Mouse (Mus musculus) myocyte (in vitro differentiated cells): ENCODE data around the gene Hagh. TPM values are rescaled to one million over a fixed set of nuclear protein-coding genes. Genes with fewer than 3 reads are reported as not detected.

ENCODE experiments used
- H3K27me3 ChIP-seq: one replicate; pipeline ENCODE4 v1.6.1; 2011; ENCODE audit not compliant: control insufficient read depth, insufficient read depth, insufficient read length
- H3K36me3 ChIP-seq: one replicate; pipeline ENCODE4 v1.6.1; 2011; ENCODE audit not compliant: control insufficient read depth, insufficient read depth
- H3K4me2 ChIP-seq: one replicate; pipeline ENCODE4 v1.6.1; 2011; ENCODE audit warnings: low read depth, control low read depth
- H3K4me3 ChIP-seq: one replicate; pipeline ENCODE4 v1.5.1; 2011; ENCODE audit warnings: mild to moderate bottlenecking, control low read depth, moderate library complexity
- H3K79me2 ChIP-seq: one replicate; pipeline ENCODE4 v1.6.1; 2011; ENCODE audit not compliant: control insufficient read depth, insufficient read depth
- H3ac ChIP-seq: one replicate; pipeline ENCODE4 v1.6.1; 2011; ENCODE audit not compliant: control insufficient read depth, insufficient read length
- CEBPB ChIP-seq: IDR thresholded peaks from 2 replicates; pipeline ENCODE4 v1.6.1; 2011; ENCODE audit warnings: mild to moderate bottlenecking, moderate library complexity; ENCODE audit not compliant: poor library complexity, insufficient read depth, severe bottlenecking
- E2F4 ChIP-seq: IDR thresholded peaks from one replicate; pipeline ENCODE4 v1.6.1; 2011; ENCODE audit warnings: mild to moderate bottlenecking, control low read depth, moderate library complexity; ENCODE audit not compliant: insufficient read depth
- MAX ChIP-seq: IDR thresholded peaks from one replicate; pipeline ENCODE4 v1.6.1; 2011; ENCODE audit warnings: low read depth, mild to moderate bottlenecking, control low read depth
- MYOD1 ChIP-seq, 3 experiments: IDR thresholded peaks; one replicate each; pipeline ENCODE4 v1.6.1; 2011; ENCODE audit warnings: control low read depth in 2 of 3, low read depth in 2 of 3, mild to moderate bottlenecking in 2 of 3, moderate library complexity in 1 of 3; ENCODE audit not compliant: insufficient read length in 2 of 3, control insufficient read depth in 1 of 3
- MYOG ChIP-seq, 3 experiments: IDR thresholded peaks; one replicate each; pipeline ENCODE4 v1.6.1; 2011; ENCODE audit warnings: control low read depth in 2 of 3, low read depth in 2 of 3, mild to moderate bottlenecking in 2 of 3; ENCODE audit not compliant: insufficient read length in 2 of 3, control insufficient read depth in 1 of 3, insufficient read depth in 1 of 3
- POLR2A ChIP-seq: IDR thresholded peaks from one replicate; pipeline ENCODE4 v1.6.1; 2011; ENCODE audit warnings: low read depth, mild to moderate bottlenecking, control low read depth, moderate library complexity; ENCODE audit not compliant: insufficient read length
- POLR2AphosphoS2 ChIP-seq: IDR thresholded peaks from one replicate; pipeline ENCODE4 v1.6.1; 2011; ENCODE audit warnings: low read depth, control low read depth; ENCODE audit not compliant: insufficient read length
- REST ChIP-seq: IDR thresholded peaks from one replicate; pipeline ENCODE4 v1.6.1; 2011; ENCODE audit warnings: mild to moderate bottlenecking, control low read depth, moderate library complexity; ENCODE audit not compliant: insufficient read depth, insufficient read length
- SRF ChIP-seq: IDR thresholded peaks from one replicate; pipeline ENCODE4 v1.6.1; 2011; ENCODE audit warnings: low read depth; ENCODE audit not compliant: control insufficient read depth, insufficient read length
- TCF12 ChIP-seq: IDR thresholded peaks from one replicate; pipeline ENCODE4 v1.6.1; 2011; ENCODE audit warnings: mild to moderate bottlenecking, control low read depth; ENCODE audit not compliant: poor library complexity, insufficient read depth, severe bottlenecking
- TCF3 ChIP-seq: IDR thresholded peaks from one replicate; pipeline ENCODE4 v1.6.1; 2011; ENCODE audit warnings: low read depth, control low read depth; ENCODE audit not compliant: insufficient read length
- USF1 ChIP-seq: IDR thresholded peaks from one replicate; pipeline ENCODE4 v1.6.1; 2011; ENCODE audit warnings: low read depth, mild to moderate bottlenecking, control low read depth, moderate library complexity
- polyA plus RNA-seq: library from polyadenylated mRNA; unstranded; fragments of >200 nt; fragmentation: generic; extraction: Trizol; gene quantifications from one replicate; pipeline ENCODE4 v1.2.1, GENCODE M21; 2012; ENCODE audit warnings: missing spikeins

Gene Hagh
- polyA plus RNA-seq, 1 experiment, result 58.3 TPM

GRCm38 (mm10) chr17:24874989-24875388 is 35.0 kb downstream of the Hagh start:
- no peak overlapping the region for H3K4me2 ChIP-seq
- H3K27me3 ChIP-seq, result peaks cover 5% of the 10 kb centered on the region
- H3K36me3 ChIP-seq, result no peaks in the 10 kb centered on the region
- H3K79me2 ChIP-seq, result no peaks in the 10 kb centered on the region
- TF ChIP-seq SRF (no peak), MYOG (IDR thresholded peaks at IDR 0.05; ENCODE audit: control insufficient read depth in 1 of 3, insufficient read depth in 1 of 3, insufficient read length in 2 of 3, low read depth in 2 of 3) (no peak), TCF12 (no peak), TCF3 (no peak)
- no peak overlapping the region for H3ac ChIP-seq
- no peak overlapping the region for H3K4me3 ChIP-seq

- H3K4me3 ChIP-seq, result no peak overlapping the region
- H3K4me2 ChIP-seq, result no peak overlapping the region
- no peak overlapping the region for H3ac ChIP-seq
- no peaks in the 10 kb centered on the region for H3K36me3 ChIP-seq
- peaks cover 5% of the 10 kb centered on the region for H3K27me3 ChIP-seq
- no peak for TF ChIP-seq USF1
- TF ChIP-seq TCF3, result no peak
- no peak for TF ChIP-seq MAX
- TF ChIP-seq MYOG (IDR thresholded peaks at IDR 0.05; ENCODE audit: control insufficient read depth in 1 of 3, insufficient read depth in 1 of 3, insufficient read length in 2 of 3, low read depth in 2 of 3), result no peak
- TF ChIP-seq POLR2AphosphoS2, result no peak
- TF ChIP-seq REST, result no peak
- TF ChIP-seq E2F4, result no peak
- no peak for TF ChIP-seq SRF
- TF ChIP-seq TCF12, result no peak
- TF ChIP-seq CEBPB, result no peak
- no peak for TF ChIP-seq POLR2A
- no peak for TF ChIP-seq MYOD1 (IDR thresholded peaks at IDR 0.05; ENCODE audit: control insufficient read depth in 1 of 3, insufficient read length in 2 of 3, low read depth in 2 of 3)
- H3K79me2 ChIP-seq, result no peaks in the 10 kb centered on the region
These were observed 37.6 kb downstream of the Hagh start for GRCm38 (mm10) chr17:24877336-24878116.

GRCm38 (mm10) chr17:24878117-24878397 is 38.1 kb downstream of the Hagh start:
- TF ChIP-seq TCF3, result no peak
- no peak for TF ChIP-seq MAX
- TF ChIP-seq MYOG (IDR thresholded peaks at IDR 0.05; ENCODE audit: control insufficient read depth in 1 of 3, insufficient read depth in 1 of 3, insufficient read length in 2 of 3, low read depth in 2 of 3), result no peak
- TF ChIP-seq SRF, result no peak
- no peak for TF ChIP-seq POLR2A
- TF ChIP-seq USF1, result no peak
- TF ChIP-seq CEBPB, result no peak
- no peak for TF ChIP-seq REST
- no peak for TF ChIP-seq MYOD1 (IDR thresholded peaks at IDR 0.05; ENCODE audit: control insufficient read depth in 1 of 3, insufficient read length in 2 of 3, low read depth in 2 of 3)
- no peak for TF ChIP-seq POLR2AphosphoS2
- no peak for TF ChIP-seq TCF12
- TF ChIP-seq E2F4, result no peak
- H3K79me2 ChIP-seq, result no peaks in the 10 kb centered on the region
- H3ac ChIP-seq, result no peak overlapping the region
- no peak overlapping the region for H3K4me3 ChIP-seq
- H3K4me2 ChIP-seq, result no peak overlapping the region
- peaks cover 5% of the 10 kb centered on the region for H3K27me3 ChIP-seq
- no peaks in the 10 kb centered on the region for H3K36me3 ChIP-seq

- peaks cover 5% of the 10 kb centered on the region for H3K27me3 ChIP-seq
- no peaks in the 10 kb centered on the region for H3K36me3 ChIP-seq
- no peak overlapping the region for H3K4me2 ChIP-seq
- no peak overlapping the region for H3K4me3 ChIP-seq
- no peaks in the 10 kb centered on the region for H3K79me2 ChIP-seq
- no peak overlapping the region for H3ac ChIP-seq
- TF ChIP-seq MYOD1 (IDR thresholded peaks at IDR 0.05; ENCODE audit: control insufficient read depth in 1 of 3, insufficient read length in 2 of 3, low read depth in 2 of 3), result no peak
- TF ChIP-seq TCF12, result no peak
- TF ChIP-seq MYOG (IDR thresholded peaks at IDR 0.05; ENCODE audit: control insufficient read depth in 1 of 3, insufficient read depth in 1 of 3, insufficient read length in 2 of 3, low read depth in 2 of 3), result no peak
- no peak for TF ChIP-seq POLR2AphosphoS2
- TF ChIP-seq USF1, result no peak
- TF ChIP-seq POLR2A, result no peak
- TF ChIP-seq REST, result no peak
- TF ChIP-seq CEBPB, result no peak
- TF ChIP-seq TCF3, result no peak
These were observed 38.6 kb downstream of the Hagh start for GRCm38 (mm10) chr17:24878531-24878930.
